Mouse (Mus musculus) forebrain, embryonic 15.5 days (tissue): Measurements from ENCODE around the gene Pms1. TPM values are rescaled to one million over a fixed set of nuclear protein-coding genes. Genes with fewer than 3 reads are reported as not detected.

ENCODE experiments used
- ATAC-seq: fragments of 200-750 bp; cut with Nextera tagmentation; replicated peaks from 2 replicates; pipeline ENCODE4 v1.8.0; 2017; ENCODE audit warnings: mild to moderate bottlenecking, moderate TSS enrichment, moderate library complexity
- H3K27ac ChIP-seq: fragments of 300-500 bp; sonication (generic); replicated peaks from 2 replicates; pipeline ENCODE4 v1.5.1; 2015; ENCODE audit warnings: mild to moderate bottlenecking, inconsistent platforms
- H3K27me3 ChIP-seq: fragments of 300-500 bp; sonication (generic); 2 replicates; pipeline ENCODE4 v1.6.1; 2015; ENCODE audit warnings: inconsistent platforms
- H3K36me3 ChIP-seq: fragments of 300-500 bp; sonication (generic); 2 replicates; pipeline ENCODE4 v1.6.1; 2015; ENCODE audit warnings: mild to moderate bottlenecking, inconsistent platforms
- H3K4me1 ChIP-seq: fragments of 300-500 bp; sonication (generic); 2 replicates; pipeline ENCODE4 v1.6.1; 2015; ENCODE audit warnings: inconsistent platforms
- H3K4me2 ChIP-seq: fragments of 300-500 bp; sonication (generic); replicated peaks from 2 replicates; pipeline ENCODE4 v1.6.1; 2015; ENCODE audit warnings: mild to moderate bottlenecking, inconsistent platforms
- H3K4me3 ChIP-seq: fragments of 300-500 bp; sonication (generic); 2 replicates; pipeline ENCODE4 v1.5.1; 2015; ENCODE audit warnings: mild to moderate bottlenecking, inconsistent platforms
- H3K9ac ChIP-seq: fragments of 300-500 bp; sonication (generic); replicated peaks from 2 replicates; pipeline ENCODE4 v1.6.1; 2015; ENCODE audit warnings: mild to moderate bottlenecking, inconsistent platforms
- H3K9me3 ChIP-seq: fragments of 300-500 bp; sonication (generic); 2 replicates; pipeline ENCODE4 v1.6.1; 2016; ENCODE audit warnings: inconsistent platforms
- WGBS: fragments of 180-500 bp; shearing (Covaris S2); methylation state at CpG from one replicate; pipeline ENCODE4 v1.1.7; 2015; ENCODE audit warnings: mixed read lengths; 5-methylcytosine and 5-hydroxymethylcytosine counted together
- polyA plus RNA-seq: library from polyadenylated mRNA; unstranded; fragments of >200 nt; fragmentation: Nextera tagmentation; extraction: Ambion mirVana; gene quantifications from 2 replicates; pipeline ENCODE4 v1.2.1, GENCODE M21; 2015

Gene Pms1
- polyA plus RNA-seq, 1 experiment from 2014 or later: 11.2 TPM

- no peak for ATAC-seq
- no peaks in the 10 kb centered on the region for H3K9me3 ChIP-seq
- 97% methylated on average over 8 of the region's 8 CpGs for WGBS
These were observed 109.3 kb downstream of the Pms1 start, which contains the start of gene 1700019A02Rik for GRCm38 (mm10) chr1:53187536-53187935. Gene 1700019A02Rik, minus strand, starts transcription at chr1:53187636.

GRCm38 (mm10) chr1:53186301-53186700 lies 110.5 kb downstream of the Pms1 start:
- no peaks in the 10 kb centered on the region for H3K36me3 ChIP-seq
- no peak for ATAC-seq
- WGBS: 73% methylated on average over 3 of the region's 3 CpGs
- no peak overlapping the region for H3K4me2 ChIP-seq
- H3K4me1 ChIP-seq: no peaks in the 10 kb centered on the region
- no peak overlapping the region for H3K27ac ChIP-seq
- H3K4me3 ChIP-seq: no peak overlapping the region
- no peaks in the 10 kb centered on the region for H3K27me3 ChIP-seq
- H3K9me3 ChIP-seq: no peaks in the 10 kb centered on the region
- H3K9ac ChIP-seq: no peak overlapping the region

More at GRCm38 (mm10) chr1:53187536-53187935, 109.3 kb downstream of the Pms1 start, which contains the start of gene 1700019A02Rik:
- no peak within 1 kb of the TSS for H3K4me3 ChIP-seq
- no peak within 1 kb of the TSS for H3K9ac ChIP-seq
- no peaks in the 10 kb centered on the region for H3K36me3 ChIP-seq
- H3K4me1 ChIP-seq: no peaks in the 10 kb centered on the region
- H3K27me3 ChIP-seq: no peaks in the 10 kb centered on the region
- no peak within 1 kb of the TSS for H3K27ac ChIP-seq
- H3K4me2 ChIP-seq: no peak within 1 kb of the TSS

- WGBS: 49% methylated on average over 6 of the region's 6 CpGs
- no peak overlapping the region for H3K4me3 ChIP-seq
- H3K9ac ChIP-seq: no peak overlapping the region
- no peaks in the 10 kb centered on the region for H3K4me1 ChIP-seq
- no peak for ATAC-seq
- H3K4me2 ChIP-seq: no peak overlapping the region
- no peaks in the 10 kb centered on the region for H3K9me3 ChIP-seq
- no peak overlapping the region for H3K27ac ChIP-seq
- no peaks in the 10 kb centered on the region for H3K36me3 ChIP-seq
- no peaks in the 10 kb centered on the region for H3K27me3 ChIP-seq
These were observed 139.1 kb downstream of the Pms1 start for GRCm38 (mm10) chr1:53157715-53158114.

Other genes with a start within 250 kb of the Pms1 start
- 0.52 and 0.66 TPM in 2 replicates for gene Mstn, start 235.4 kb downstream of the Pms1 start, polyA plus RNA-seq
- not detected in 2 replicates for gene 1700019A02Rik, start 109.4 kb downstream of the Pms1 start, polyA plus RNA-seq
- 55.7 and 56.5 TPM in 2 replicates for gene Ormdl1, start 77 bp upstream of the Pms1 start, polyA plus RNA-seq
- not detected in 2 replicates for gene Gm28778, start 93 bp upstream of the Pms1 start, polyA plus RNA-seq
- gene Osgepl1, start 16.6 kb upstream of the Pms1 start, polyA plus RNA-seq: 22.1 and 23.5 TPM in 2 replicates
- 2.7 and 11.7 TPM in 2 replicates for gene Asdurf, start 55.6 kb upstream of the Pms1 start, polyA plus RNA-seq
- gene Gm28551, start 55.6 kb upstream of the Pms1 start, polyA plus RNA-seq: 1.8 and 2.0 TPM in 2 replicates
- 57.7 and 59.0 TPM in 2 replicates for gene Asnsd1, start 55.7 kb upstream of the Pms1 start, polyA plus RNA-seq